Mouse (Mus musculus) CH12.LX (cell line): ENCODE data around the gene Sesn2.

Experiments
- MAFK ChIP-seq: IDR thresholded peaks from 2 replicates; pipeline ENCODE4 v1.6.1; 2011; ENCODE audit warnings: low read length, improper control_type of control experiment; ENCODE audit not compliant: insufficient replicate concordance
- MEF2A ChIP-seq: IDR thresholded peaks from 2 replicates; pipeline ENCODE4 v1.6.1; 2014; ENCODE audit warnings: low read depth, mild to moderate bottlenecking, inconsistent platforms, low read length, improper control_type of control experiment, borderline replicate concordance
- NELFE ChIP-seq: IDR thresholded peaks from 2 replicates; pipeline ENCODE4 v1.6.1; 2011; ENCODE audit warnings: low read depth, low read length, improper control_type of control experiment
- POLR2A ChIP-seq: IDR thresholded peaks from 2 replicates; pipeline ENCODE4 v1.6.1; 2011; ENCODE audit warnings: low read depth, mild to moderate bottlenecking, improper control_type of control experiment, low read length
- TCF12 ChIP-seq: IDR thresholded peaks from 2 replicates; pipeline ENCODE4 v1.6.1; 2014; ENCODE audit warnings: low read depth, mild to moderate bottlenecking, inconsistent platforms, low read length, improper control_type of control experiment

GRCm38 (mm10) chr4:132530033-132530804 lies 19.9 kb upstream of the Sesn2 start:
- no peak for TF ChIP-seq NELFE
- no peak for TF ChIP-seq MEF2A
- TF ChIP-seq POLR2A: no peak
- no peak for TF ChIP-seq MAFK
- TF ChIP-seq TCF12: no peak
